ENCODE assay signal across 30 mouse cellular contexts in genomic region chr19:38308116-38308515, GRCm38 (mm10). TPM values are rescaled to one million over a fixed set of nuclear protein-coding genes. Genes with fewer than 3 reads are reported as not detected.
"Had no signal": no experiment of that assay in that cellular context is flagged by ENCODE, and none has a peak within 500 bp of the region (broad histone marks: within the 10 kb centered on the region; RNA-seq: fewer than 3 reads in every experiment).

No protein-coding gene starts in this region.

- H3K27me3 ChIP-seq: embryonic facial prominence, embryonic 12.5 days; embryonic facial prominence, embryonic 13.5 days; embryonic facial prominence, embryonic 15.5 days; forebrain, embryonic 12.5 days; forebrain, embryonic 13.5 days; forebrain, embryonic 15.5 days had no signal

- H3K4me1 ChIP-seq: embryonic facial prominence, embryonic 10.5 days; embryonic facial prominence, embryonic 12.5 days; embryonic facial prominence, embryonic 13.5 days; embryonic facial prominence, embryonic 15.5 days; forebrain, embryonic 10.5 days; forebrain, embryonic 12.5 days; forebrain, embryonic 13.5 days; forebrain, embryonic 15.5 days had no signal

- H3K36me3 ChIP-seq: embryonic facial prominence, embryonic 10.5 days; embryonic facial prominence, embryonic 12.5 days; embryonic facial prominence, embryonic 13.5 days; embryonic facial prominence, embryonic 15.5 days; forebrain, embryonic 10.5 days; forebrain, embryonic 12.5 days; forebrain, embryonic 15.5 days had no signal

- H3K27ac ChIP-seq: embryonic facial prominence, embryonic 10.5 days; embryonic facial prominence, embryonic 12.5 days; embryonic facial prominence, embryonic 13.5 days; embryonic facial prominence, embryonic 15.5 days; forebrain, embryonic 10.5 days; forebrain, embryonic 12.5 days; forebrain, embryonic 13.5 days; forebrain, embryonic 15.5 days; gastrocnemius, adult 2 months; heart, adult 2 months had no signal

- H3K9me3 ChIP-seq: embryonic facial prominence, embryonic 10.5 days; embryonic facial prominence, embryonic 12.5 days; embryonic facial prominence, embryonic 13.5 days; embryonic facial prominence, embryonic 15.5 days; forebrain, embryonic 12.5 days; forebrain, embryonic 13.5 days; forebrain, embryonic 15.5 days had no signal

- ATAC-seq: forebrain, embryonic 13.5 days; forebrain, embryonic 14.5 days; forebrain, embryonic 15.5 days; forebrain, embryonic 16.5 days; forebrain, postnatal 0 days had no signal

- DNase-seq: cerebellum, adult 2 months; cerebellum, adult 8-10 months; cerebellum, adult 9-10 months; cerebellum, adult 9-11 months; cerebellum, postnatal 10 days; cerebellum, postnatal 14 days; cerebellum, postnatal 25 days; cerebellum, postnatal 36 days; embryo, embryonic 11 days; forebrain, postnatal 0 days; gastrocnemius, adult 2 months; gastrocnemius, postnatal 10 days; gastrocnemius, postnatal 14 days; gastrocnemius, postnatal 25 days; gastrocnemius, postnatal 36 days; heart, adult 18-20 months; heart, adult 2 months had no signal

- H3K4me3 ChIP-seq: embryonic facial prominence, embryonic 10.5 days; embryonic facial prominence, embryonic 12.5 days; embryonic facial prominence, embryonic 13.5 days; embryonic facial prominence, embryonic 15.5 days; erythroblast, embryonic 14.5 days; forebrain, embryonic 10.5 days; forebrain, embryonic 12.5 days; forebrain, embryonic 13.5 days; forebrain, embryonic 15.5 days; gastrocnemius, adult 2 months; heart, adult 2 months had no signal

- H3K9ac ChIP-seq: embryonic facial prominence, embryonic 12.5 days; embryonic facial prominence, embryonic 13.5 days; embryonic facial prominence, embryonic 15.5 days; forebrain, embryonic 12.5 days; forebrain, embryonic 13.5 days; forebrain, embryonic 15.5 days; forebrain, postnatal 0 days had no signal

- H3K4me2 ChIP-seq: embryonic facial prominence, embryonic 12.5 days; embryonic facial prominence, embryonic 13.5 days; embryonic facial prominence, embryonic 15.5 days; forebrain, embryonic 12.5 days; forebrain, embryonic 13.5 days; forebrain, embryonic 15.5 days had no signal

RNA-seq across cellular contexts. Expression of gene Lgi1, which starts 43.8 kb away (rescaled TPM):
- total RNA-seq: common myeloid progenitor, adult 5-6 weeks; granulocyte monocyte progenitor cell, adult 5-6 weeks had no signal
- polyA plus RNA-seq: erythroblast, embryonic 14.5 days had no signal
